Mouse (Mus musculus) stomach, postnatal 0 days (tissue): Measurements from ENCODE around the gene Asb15. TPM values are rescaled to one million over a fixed set of nuclear protein-coding genes. Genes with fewer than 3 reads are reported as not detected.

ENCODE experiments used
- ATAC-seq: fragments of 200-750 bp; cut with Nextera tagmentation; 2 replicates; pipeline ENCODE4 v1.8.0; 2017; ENCODE audit not compliant: low FRiP score, low TSS enrichment
- DNase-seq: peaks from one replicate; pipeline ENCODE4 v3.0.0-alpha.2; 2016; ENCODE audit warnings: low spot score
- H3K27ac ChIP-seq: fragments of 300-500 bp; sonication (generic); replicated peaks from 2 replicates; pipeline ENCODE4 v1.5.1; 2014; ENCODE audit warnings: mild to moderate bottlenecking, control low read depth
- H3K27me3 ChIP-seq: fragments of 300-500 bp; sonication (generic); 2 replicates; pipeline ENCODE4 v1.6.1; 2014; ENCODE audit warnings: low read length; ENCODE audit not compliant: control insufficient read depth, insufficient read depth
- H3K36me3 ChIP-seq: fragments of 300-500 bp; sonication (generic); 2 replicates; pipeline ENCODE4 v1.6.1; 2014; ENCODE audit warnings: low read length, mixed read lengths; ENCODE audit not compliant: control insufficient read depth, insufficient read depth
- H3K4me1 ChIP-seq: fragments of 300-500 bp; sonication (generic); replicated peaks from 2 replicates; pipeline ENCODE4 v1.6.1; 2014; ENCODE audit warnings: antibody characterized with exemption; ENCODE audit not compliant: control insufficient read depth, insufficient read depth
- H3K4me2 ChIP-seq: fragments of 300-500 bp; sonication (generic); replicated peaks from 2 replicates; pipeline ENCODE4 v1.6.1; 2014; ENCODE audit warnings: low read depth, mild to moderate bottlenecking, control low read depth, moderate library complexity
- H3K4me3 ChIP-seq: fragments of 300-500 bp; sonication (generic); 2 replicates; pipeline ENCODE4 v1.5.1; 2014; ENCODE audit warnings: low read depth, low read length, control low read depth
- H3K9ac ChIP-seq: fragments of 300-500 bp; sonication (generic); 2 replicates; pipeline ENCODE4 v1.6.1; 2014; ENCODE audit warnings: mild to moderate bottlenecking, low read length, control low read depth, mixed read lengths
- H3K9me3 ChIP-seq: fragments of 300-500 bp; sonication (generic); 2 replicates; pipeline ENCODE4 v1.6.1; 2016; ENCODE audit warnings: low read length; ENCODE audit not compliant: control insufficient read depth
- CTCF ChIP-seq: IDR thresholded peaks from 2 replicates; pipeline ENCODE4 v1.5.1; 2016; ENCODE audit warnings: antibody characterized with exemption, low read depth, mild to moderate bottlenecking, moderate library complexity
- EP300 ChIP-seq: optimal IDR thresholded peaks from 2 replicates; pipeline ENCODE3; 2016; ENCODE audit warnings: antibody characterized with exemption
- WGBS: fragments of 180-500 bp; shearing (Covaris S2); extraction: QIAGEN DNeasy Blood & Tissue Kit; methylation state at CpG from one replicate; pipeline ENCODE4 v1.1.7; 2014; 5-methylcytosine and 5-hydroxymethylcytosine counted together
- polyA plus RNA-seq: library from polyadenylated mRNA; unstranded; fragments of >200 nt; fragmentation: Nextera tagmentation; extraction: Ambion mirVana; gene quantifications from 2 replicates; pipeline ENCODE4 v1.2.1, GENCODE M21; 2015

The Asb15 gene
- polyA plus RNA-seq, 1 experiment from 2014 or later: 0.06 TPM

- Histone ChIP-seq H3K36me3 (no peaks in the 10 kb centered on the region), H3K27ac (no peak overlapping the region), H3K9me3 (no peaks in the 10 kb centered on the region), H3K4me1 (no peaks in the 10 kb centered on the region), H3K4me3 (no peak overlapping the region), H3K9ac (no peak overlapping the region), H3K4me2 (no peak overlapping the region), H3K27me3 (no peaks in the 10 kb centered on the region)
- 93% methylated on average over 8 of the region's 8 CpGs for WGBS
- ATAC-seq (no peak), DNase-seq (no peak)
- TF ChIP-seq CTCF (no peak), EP300 (no peak)
Observed at GRCm38 (mm10) chr6:24605631-24606030, 77.7 kb downstream of the Asb15 start.

- Histone ChIP-seq H3K27ac (no peak overlapping the region), H3K27me3 (no peaks in the 10 kb centered on the region), H3K4me3 (no peak overlapping the region), H3K9ac (no peak overlapping the region), H3K36me3 (no peaks in the 10 kb centered on the region), H3K4me2 (no peak overlapping the region), H3K9me3 (no peaks in the 10 kb centered on the region), H3K4me1 (no peaks in the 10 kb centered on the region)
- ATAC-seq (no peak), DNase-seq (no peak)
- WGBS: 69% methylated on average over 10 of the region's 10 CpGs
- TF ChIP-seq EP300 (no peak), CTCF (peak; percentile 27; the same call in 1 of the 2 replicates)
Observed at GRCm38 (mm10) chr6:24606512-24606911, 78.6 kb downstream of the Asb15 start.

- H3K9ac ChIP-seq: no peak overlapping the region
- ATAC-seq (no peak), DNase-seq (no peak)
- TF ChIP-seq CTCF: no peak
- no peak for TF ChIP-seq EP300
- H3K27ac ChIP-seq: no peak overlapping the region
- H3K4me2 ChIP-seq: no peak overlapping the region
- H3K4me3 ChIP-seq: no peak overlapping the region
- 66% methylated on average over 15 of the region's 15 CpGs for WGBS
- H3K36me3 ChIP-seq: no peaks in the 10 kb centered on the region
- H3K27me3 ChIP-seq: no peaks in the 10 kb centered on the region
- no peaks in the 10 kb centered on the region for H3K4me1 ChIP-seq
- H3K9me3 ChIP-seq: no peaks in the 10 kb centered on the region
Observed at GRCm38 (mm10) chr6:24607531-24607930, 79.6 kb downstream of the Asb15 start.

GRCm38 (mm10) chr6:24608129-24608528, 80.2 kb downstream of the Asb15 start:
- Histone ChIP-seq H3K27ac (no peak overlapping the region), H3K9ac (no peak overlapping the region), H3K36me3 (no peaks in the 10 kb centered on the region), H3K4me3 (no peak overlapping the region), H3K4me1 (no peaks in the 10 kb centered on the region), H3K27me3 (no peaks in the 10 kb centered on the region), H3K9me3 (no peaks in the 10 kb centered on the region), H3K4me2 (no peak overlapping the region)
- DNase-seq: no peak
- no peak for ATAC-seq
- no peak for TF ChIP-seq EP300
- no peak for TF ChIP-seq CTCF
- 76% methylated on average over 4 of the region's 4 CpGs for WGBS

GRCm38 (mm10) chr6:24608682-24609081, 80.7 kb downstream of the Asb15 start:
- no peak overlapping the region for H3K4me3 ChIP-seq
- DNase-seq (no peak), ATAC-seq (no peak)
- no peaks in the 10 kb centered on the region for H3K27me3 ChIP-seq
- TF ChIP-seq CTCF (no peak), EP300 (no peak)
- H3K27ac ChIP-seq: no peak overlapping the region
- H3K9me3 ChIP-seq: no peaks in the 10 kb centered on the region
- H3K36me3 ChIP-seq: peaks cover 4% of the 10 kb centered on the region; the same call in 1 of the 2 replicates
- H3K4me1 ChIP-seq: no peaks in the 10 kb centered on the region
- no peak overlapping the region for H3K4me2 ChIP-seq
- 85% methylated on average over 3 of the region's 3 CpGs for WGBS
- no peak overlapping the region for H3K9ac ChIP-seq

GRCm38 (mm10) chr6:24609531-24609930, 81.6 kb downstream of the Asb15 start:
- ATAC-seq (no peak), DNase-seq (no peak)
- no peak overlapping the region for H3K4me2 ChIP-seq
- H3K27ac ChIP-seq: no peak overlapping the region
- no peaks in the 10 kb centered on the region for H3K27me3 ChIP-seq
- H3K4me1 ChIP-seq: no peaks in the 10 kb centered on the region
- no peak overlapping the region for H3K9ac ChIP-seq
- no peaks in the 10 kb centered on the region for H3K9me3 ChIP-seq
- no peak for TF ChIP-seq EP300
- TF ChIP-seq CTCF: no peak
- no peak overlapping the region for H3K4me3 ChIP-seq
- WGBS: 28% methylated on average over 4 of the region's 4 CpGs
- H3K36me3 ChIP-seq: peaks cover 6% of the 10 kb centered on the region; the same call in 1 of the 2 replicates
